Mouse (Mus musculus) limb, embryonic 13.5 days (tissue): ENCODE measurements around the gene Apoa5. TPM values are rescaled to one million over a fixed set of nuclear protein-coding genes. Genes with fewer than 3 reads are reported as not detected.
A peak's percentile ranks its signal among the peaks of the same experiment; 100 is the strongest.

Experiments used
- ATAC-seq: fragments of 200-750 bp; cut with Nextera tagmentation; 2 replicates; pipeline ENCODE4 v1.8.0; 2017; ENCODE audit warnings: low read depth, moderate number of reproducible peaks, moderate TSS enrichment; ENCODE audit not compliant: low FRiP score
- H3K27ac ChIP-seq: fragments of 300-500 bp; sonication (generic); 2 replicates; pipeline ENCODE4 v1.5.1; 2015; ENCODE audit warnings: inconsistent platforms, mild to moderate bottlenecking, moderate library complexity
- H3K27me3 ChIP-seq: fragments of 300-500 bp; sonication (generic); 2 replicates; pipeline ENCODE4 v1.6.1; 2015; ENCODE audit warnings: mild to moderate bottlenecking, inconsistent platforms
- H3K36me3 ChIP-seq: fragments of 300-500 bp; sonication (generic); 2 replicates; pipeline ENCODE4 v1.6.1; 2015; ENCODE audit warnings: inconsistent platforms, mild to moderate bottlenecking, moderate library complexity
- H3K4me1 ChIP-seq: fragments of 300-500 bp; sonication (generic); 2 replicates; pipeline ENCODE4 v1.6.1; 2015; ENCODE audit warnings: inconsistent platforms
- H3K4me2 ChIP-seq: fragments of 300-500 bp; sonication (generic); replicated peaks from 2 replicates; pipeline ENCODE4 v1.6.1; 2015; ENCODE audit warnings: inconsistent platforms, mild to moderate bottlenecking, moderate library complexity
- H3K4me3 ChIP-seq: fragments of 300-500 bp; sonication (generic); 2 replicates; pipeline ENCODE4 v1.5.1; 2015; ENCODE audit warnings: moderate library complexity, mild to moderate bottlenecking, inconsistent platforms
- H3K9ac ChIP-seq: fragments of 300-500 bp; sonication (generic); 2 replicates; pipeline ENCODE4 v1.6.1; 2015; ENCODE audit warnings: mild to moderate bottlenecking, inconsistent platforms
- H3K9me3 ChIP-seq: fragments of 300-500 bp; sonication (generic); 2 replicates; pipeline ENCODE4 v1.6.1; 2016; ENCODE audit warnings: inconsistent platforms
- WGBS: fragments of 180-500 bp; shearing (Covaris S2); methylation state at CpG from one replicate; pipeline ENCODE4 v1.1.7; 2015; 5-methylcytosine and 5-hydroxymethylcytosine counted together
- polyA plus RNA-seq: library from polyadenylated mRNA; unstranded; fragments of >200 nt; fragmentation: Nextera tagmentation; extraction: Ambion mirVana; gene quantifications from 2 replicates; pipeline ENCODE4 v1.2.1, GENCODE M21; 2015

Apoa5 gene
- not detected in 2 replicates for polyA plus RNA-seq

DNA sequence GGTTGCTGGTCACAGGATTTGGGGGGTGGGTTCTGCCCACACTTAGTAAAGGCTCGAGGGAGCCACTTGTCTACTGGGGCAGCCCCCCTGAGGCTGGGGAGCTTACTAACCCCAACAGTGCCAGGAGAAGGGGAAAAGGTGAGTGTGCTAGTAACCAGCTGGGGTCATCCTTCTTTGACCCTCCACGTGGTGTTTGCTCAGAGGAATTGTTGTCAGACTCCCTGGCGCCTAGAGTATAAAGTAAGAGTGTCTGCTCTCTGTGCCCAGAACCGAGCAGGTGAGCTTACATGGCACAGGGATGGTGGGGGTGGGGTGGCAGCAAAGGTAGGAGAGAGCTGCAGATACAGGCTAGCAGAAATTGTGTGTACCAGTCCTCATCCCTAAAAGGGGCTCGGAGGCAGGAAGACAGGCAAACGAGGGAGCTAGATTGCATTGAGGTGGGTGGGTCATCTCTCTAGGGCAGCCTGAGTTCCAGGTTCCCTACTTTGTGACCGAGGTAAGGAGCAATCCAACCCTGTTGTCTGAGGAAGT, at the start of gene Apoa5:
TSS of gene Apoa5 (plus strand) at position 291 of the 531 bp plus-strand sequence.
- no peak for ATAC-seq

DNA sequence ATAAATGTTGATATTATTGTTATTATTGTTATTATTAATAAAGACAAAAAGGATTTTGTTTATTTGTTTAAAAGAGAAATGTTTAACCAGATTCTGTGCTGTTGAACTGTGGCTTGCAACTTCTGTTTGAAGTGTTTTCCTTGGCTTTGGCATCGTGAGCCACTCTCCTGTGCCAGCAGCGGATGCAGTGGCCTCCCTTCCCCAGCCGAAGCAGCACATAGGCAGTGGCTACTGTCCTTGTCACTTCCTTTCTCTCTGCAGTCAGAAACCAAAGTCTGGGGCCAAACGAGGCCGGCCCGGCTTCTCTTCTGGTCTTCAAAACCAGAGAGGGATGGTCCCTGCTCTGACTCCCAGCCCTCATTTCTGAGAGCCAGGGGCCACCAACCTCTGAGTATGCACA, 45.3 kb upstream of the Apoa5 start:
- no peaks in the 10 kb centered on the region for H3K9me3 ChIP-seq
- H3K27me3 ChIP-seq: no peaks in the 10 kb centered on the region
- no peaks in the 10 kb centered on the region for H3K4me1 ChIP-seq
- peaks cover 51% of the 10 kb centered on the region for H3K36me3 ChIP-seq
- H3K27ac ChIP-seq: no peak overlapping the region
- H3K9ac ChIP-seq: no peak overlapping the region
- 81% methylated on average over 6 of the region's 6 CpGs for WGBS
- no peak overlapping the region for H3K4me2 ChIP-seq
- no peak for ATAC-seq
- no peak overlapping the region for H3K4me3 ChIP-seq

More for the DNA sequence above, at the start of gene Apoa5:
- no peaks in the 10 kb centered on the region for H3K36me3 ChIP-seq
- no peak within 1 kb of the TSS for H3K4me3 ChIP-seq
- H3K27ac ChIP-seq: no peak within 1 kb of the TSS
- H3K4me1 ChIP-seq: peaks cover 8% of the 10 kb centered on the region; the same call in 1 of the 2 replicates
- WGBS: 48% methylated on average over 7 of the region's 7 CpGs
- peaks cover 35% of the 10 kb centered on the region for H3K27me3 ChIP-seq
- H3K9me3 ChIP-seq: no peaks in the 10 kb centered on the region
- no peak within 1 kb of the TSS for H3K9ac ChIP-seq
- no peak within 1 kb of the TSS for H3K4me2 ChIP-seq

DNA sequence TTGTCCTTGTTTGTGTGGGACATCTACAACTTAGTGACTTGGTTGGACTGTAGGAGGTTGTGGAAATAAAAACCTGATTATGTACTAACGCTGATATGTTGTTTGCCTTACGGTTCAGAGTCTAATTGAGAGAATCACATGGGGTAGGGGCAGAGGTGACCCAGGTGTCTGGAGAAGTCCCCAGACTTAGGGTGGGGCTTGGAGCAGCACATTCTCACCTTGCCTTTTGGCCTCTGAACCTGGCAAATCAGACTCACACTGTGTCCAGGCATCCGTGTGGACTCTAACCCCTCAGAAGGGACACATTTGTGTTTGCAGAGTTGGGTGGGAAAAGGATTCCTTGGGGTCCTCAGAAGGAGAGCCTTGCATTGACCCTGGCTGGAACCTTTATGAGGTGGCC, 44.3 kb upstream of the Apoa5 start:
- 81% methylated on average over 3 of the region's 3 CpGs for WGBS
- no peak for ATAC-seq
- H3K27me3 ChIP-seq: no peaks in the 10 kb centered on the region
- H3K4me1 ChIP-seq: no peaks in the 10 kb centered on the region
- no peaks in the 10 kb centered on the region for H3K9me3 ChIP-seq
- no peak overlapping the region for H3K4me3 ChIP-seq
- H3K4me2 ChIP-seq: no peak overlapping the region
- H3K36me3 ChIP-seq: peaks cover 47% of the 10 kb centered on the region
- no peak overlapping the region for H3K9ac ChIP-seq
- H3K27ac ChIP-seq: no peak overlapping the region

DNA sequence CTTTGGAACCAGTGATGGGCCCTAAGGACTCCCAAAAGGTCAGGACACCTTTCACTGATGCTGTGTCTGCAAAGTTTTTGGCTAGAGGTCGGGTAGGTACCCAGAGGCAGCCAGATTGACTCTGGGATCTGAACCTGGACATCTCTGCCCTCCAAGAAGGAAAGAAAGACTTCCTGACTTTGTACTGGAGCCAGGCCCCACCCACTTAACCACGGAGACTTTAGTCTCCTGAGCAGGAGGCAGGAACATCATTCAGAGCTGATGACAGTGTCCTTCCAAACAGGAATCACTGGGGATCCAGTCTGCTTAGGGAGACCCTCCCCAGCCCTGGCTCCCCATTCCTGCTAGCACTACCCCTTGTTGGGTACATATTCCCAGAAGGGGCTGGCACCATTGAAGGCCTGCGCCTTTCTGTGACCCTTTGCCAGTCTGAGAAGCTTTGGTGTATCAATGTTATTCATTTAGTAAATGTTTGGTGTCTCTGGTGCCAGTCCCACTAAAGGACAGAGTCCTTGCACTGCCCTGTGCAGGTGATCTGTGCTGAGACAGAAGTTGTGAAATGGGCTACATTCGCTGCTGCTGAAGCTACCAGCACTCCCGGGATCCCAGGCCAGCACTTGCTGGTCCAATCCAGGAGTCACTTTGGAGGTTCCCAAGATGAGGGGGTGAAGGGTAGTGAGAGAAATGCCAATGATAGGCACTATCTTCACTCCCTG, 43.3 kb upstream of the Apoa5 start:
- Histone ChIP-seq H3K4me2 (no peak overlapping the region), H3K27ac (no peak overlapping the region), H3K27me3 (no peaks in the 10 kb centered on the region), H3K4me1 (peaks cover 6% of the 10 kb centered on the region), H3K4me3 (no peak overlapping the region), H3K9ac (no peak overlapping the region), H3K36me3 (peaks cover 38% of the 10 kb centered on the region), H3K9me3 (no peaks in the 10 kb centered on the region)
- ATAC-seq: no peak
- WGBS: 64% methylated on average over 5 of the region's 5 CpGs

DNA sequence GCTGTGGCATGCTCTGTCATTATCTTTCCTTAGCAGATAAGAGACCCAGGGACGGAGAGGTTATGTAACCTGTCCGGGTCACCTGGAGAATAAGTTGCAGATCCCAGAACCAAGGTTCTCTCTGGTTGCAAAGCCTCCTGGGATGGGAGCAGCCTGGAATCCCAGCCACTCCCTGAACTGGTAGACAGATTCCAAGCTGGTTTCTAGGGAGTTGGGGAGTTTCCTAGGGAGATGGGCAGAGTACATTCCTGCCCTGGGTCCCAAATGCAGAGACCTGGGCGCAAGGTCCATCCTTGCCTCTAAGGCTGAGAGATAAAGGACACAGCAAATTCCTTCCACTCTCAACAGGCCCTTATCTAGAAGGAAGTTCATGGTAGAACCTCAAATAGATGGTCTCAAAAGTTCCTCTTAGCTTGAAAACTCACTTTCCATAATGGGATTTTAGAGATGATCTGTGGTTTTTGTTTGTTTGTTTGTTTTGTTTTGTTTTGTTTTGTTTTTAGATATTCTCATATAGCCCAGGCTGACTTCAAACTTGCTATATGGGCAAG, 41.3 kb upstream of the Apoa5 start:
- H3K36me3 ChIP-seq: peaks cover 18% of the 10 kb centered on the region
- no peak overlapping the region for H3K9ac ChIP-seq
- H3K9me3 ChIP-seq: no peaks in the 10 kb centered on the region
- no peaks in the 10 kb centered on the region for H3K27me3 ChIP-seq
- peaks cover 15% of the 10 kb centered on the region for H3K4me1 ChIP-seq
- 90% methylated on average over 3 of the region's 3 CpGs for WGBS
- no peak for ATAC-seq
- H3K27ac ChIP-seq: no peak overlapping the region
- no peak overlapping the region for H3K4me3 ChIP-seq
- H3K4me2 ChIP-seq: no peak overlapping the region

DNA sequence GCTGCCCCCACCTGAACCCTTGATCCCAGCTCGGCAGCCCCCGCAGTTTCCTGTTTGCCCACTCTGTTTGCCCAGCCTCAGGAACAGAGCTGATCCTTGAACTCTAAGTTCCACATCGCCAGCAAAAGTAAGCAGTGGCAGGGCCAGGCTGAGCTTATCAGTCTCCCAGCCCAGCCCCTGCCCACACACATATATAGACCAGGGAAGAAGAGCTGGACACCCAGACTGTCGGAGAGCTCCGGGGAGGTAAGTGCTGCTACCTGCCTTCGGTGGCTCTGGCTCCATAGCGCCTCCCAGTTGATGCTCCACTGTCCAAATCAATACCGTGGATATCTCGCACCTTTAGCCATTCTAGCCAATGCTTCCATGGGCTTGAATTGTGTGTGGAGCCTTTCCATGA, 39.9 kb upstream of the Apoa5 start, which contains the start of gene Apoa1:
TSS of gene Apoa1 (plus strand) at position 90 of the 400 bp plus-strand sequence.
- Histone ChIP-seq H3K4me2 (no peak within 1 kb of the TSS), H3K4me3 (no peak within 1 kb of the TSS), H3K9me3 (no peaks in the 10 kb centered on the region), H3K9ac (no peak within 1 kb of the TSS; the same call in 1 of the 2 replicates), H3K4me1 (peaks cover 15% of the 10 kb centered on the region), H3K27me3 (no peaks in the 10 kb centered on the region), H3K36me3 (peaks cover 7% of the 10 kb centered on the region; the same call in 1 of the 2 replicates), H3K27ac (no peak within 1 kb of the TSS)
- 67% methylated on average over 9 of the region's 9 CpGs for WGBS
- no peak for ATAC-seq

DNA sequence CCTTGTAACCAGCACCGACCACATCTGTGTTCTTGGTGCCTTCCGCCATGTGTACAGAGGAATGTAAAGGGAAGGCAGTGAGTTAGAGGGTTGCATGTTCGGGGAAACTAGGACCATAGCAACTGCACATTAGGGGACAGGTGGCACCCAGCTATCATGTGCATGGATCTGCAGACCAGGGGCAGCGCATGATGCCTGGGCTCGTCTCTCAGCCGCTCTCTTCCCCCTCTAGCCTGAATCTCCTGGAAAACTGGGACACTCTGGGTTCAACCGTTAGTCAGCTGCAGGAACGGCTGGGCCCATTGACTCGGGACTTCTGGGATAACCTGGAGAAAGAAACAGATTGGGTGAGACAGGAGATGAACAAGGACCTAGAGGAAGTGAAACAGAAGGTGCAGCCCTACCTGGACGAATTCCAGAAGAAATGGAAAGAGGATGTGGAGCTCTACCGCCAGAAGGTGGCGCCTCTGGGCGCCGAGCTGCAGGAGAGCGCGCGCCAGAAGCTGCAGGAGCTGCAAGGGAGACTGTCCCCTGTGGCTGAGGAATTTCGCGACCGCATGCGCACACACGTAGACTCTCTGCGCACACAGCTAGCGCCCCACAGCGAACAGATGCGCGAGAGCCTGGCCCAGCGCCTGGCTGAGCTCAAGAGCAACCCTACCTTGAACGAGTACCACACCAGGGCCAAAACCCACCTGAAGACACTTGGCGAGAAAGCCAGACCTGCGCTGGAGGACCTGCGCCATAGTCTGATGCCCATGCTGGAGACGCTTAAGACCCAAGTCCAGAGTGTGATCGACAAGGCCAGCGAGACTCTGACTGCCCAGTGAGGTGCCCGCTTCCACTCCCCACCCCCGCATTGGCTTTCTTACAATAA, 38.6 kb upstream of the Apoa5 start:
- H3K9ac ChIP-seq: peak overlapping the region; percentile 74
- peak overlapping the region; percentile 84 for H3K4me2 ChIP-seq
- H3K27ac ChIP-seq: peak overlapping the region; percentile 39; the same call in 1 of the 2 replicates
- no peaks in the 10 kb centered on the region for H3K27me3 ChIP-seq
- no peaks in the 10 kb centered on the region for H3K9me3 ChIP-seq
- peaks cover 15% of the 10 kb centered on the region for H3K4me1 ChIP-seq
- 16% methylated on average over 37 of the region's 37 CpGs for WGBS
- peak; percentile 90 for ATAC-seq
- H3K4me3 ChIP-seq: peak overlapping the region; percentile 54
- no peaks in the 10 kb centered on the region; the same call in 1 of the 2 replicates for H3K36me3 ChIP-seq

DNA sequence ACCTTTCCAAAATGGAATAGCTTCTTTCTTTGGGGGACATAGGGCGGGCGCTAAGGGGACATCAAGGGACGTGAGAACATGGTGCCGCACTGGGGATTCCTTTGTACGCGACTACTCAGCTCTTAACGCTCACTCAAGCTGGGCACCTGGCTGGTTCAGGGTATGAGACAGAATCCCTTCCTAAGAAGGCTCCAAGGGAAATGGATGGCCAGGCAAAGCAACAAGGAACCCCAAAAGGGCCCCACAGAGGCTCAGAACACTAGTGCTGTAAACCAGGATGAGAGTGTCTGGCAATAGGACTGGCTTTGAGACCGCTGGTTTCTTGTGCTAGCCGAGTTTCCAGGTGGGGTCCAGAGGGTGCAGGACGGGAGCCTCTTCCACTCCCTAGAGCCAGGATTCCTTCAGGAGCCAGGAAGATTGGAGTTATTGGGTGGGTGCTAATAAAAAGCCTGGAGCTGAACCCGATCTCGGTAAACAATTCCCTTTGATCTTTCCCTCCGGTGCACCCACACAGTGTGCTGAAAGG, 37.9 kb upstream of the Apoa5 start:
- Histone ChIP-seq H3K9me3 (no peaks in the 10 kb centered on the region), H3K4me3 (peak overlapping the region; percentile 54), H3K27me3 (no peaks in the 10 kb centered on the region), H3K36me3 (no peaks in the 10 kb centered on the region), H3K27ac (peak overlapping the region; percentile 39; the same call in 1 of the 2 replicates), H3K4me2 (peak overlapping the region; percentile 84), H3K9ac (peak overlapping the region; percentile 74), H3K4me1 (peaks cover 15% of the 10 kb centered on the region)
- 9% methylated on average over 13 of the region's 13 CpGs for WGBS
- ATAC-seq: no peak

DNA sequence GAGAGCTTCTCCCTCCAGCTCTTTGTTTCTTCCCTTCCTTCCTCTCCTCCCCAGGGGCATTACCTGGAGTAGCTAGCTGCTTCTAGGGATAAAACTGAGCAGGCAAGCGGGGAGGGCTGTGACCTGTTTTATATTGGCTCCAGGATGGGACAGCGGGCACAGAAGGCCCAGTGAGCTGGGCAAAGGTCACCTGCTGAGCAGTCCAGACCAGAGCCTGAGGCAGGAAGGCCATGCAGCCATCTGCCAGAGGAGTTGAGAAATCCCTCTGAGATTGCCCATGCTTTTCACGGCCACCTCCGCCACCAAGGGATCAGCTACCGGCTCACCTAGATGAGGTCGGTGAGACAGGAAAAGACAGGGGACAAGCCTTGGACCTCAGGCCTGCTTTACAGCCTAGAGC, 33.2 kb upstream of the Apoa5 start:
- WGBS: 81% methylated on average over 6 of the region's 6 CpGs
- Histone ChIP-seq H3K4me2 (no peak overlapping the region), H3K36me3 (no peaks in the 10 kb centered on the region), H3K4me3 (no peak overlapping the region), H3K4me1 (peaks cover 8% of the 10 kb centered on the region), H3K9me3 (no peaks in the 10 kb centered on the region), H3K27me3 (no peaks in the 10 kb centered on the region), H3K27ac (no peak overlapping the region), H3K9ac (no peak overlapping the region)
- ATAC-seq: no peak

DNA sequence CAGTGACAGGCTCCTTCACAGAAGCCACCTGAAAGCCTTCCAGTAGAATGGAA, 33.0 kb upstream of the Apoa5 start, which contains the start of gene Apoc3:
TSS of gene Apoc3 (minus strand) at position 41 of the 53 bp plus-strand sequence.
- Histone ChIP-seq H3K4me3 (no peak within 1 kb of the TSS), H3K27me3 (no peaks in the 10 kb centered on the region), H3K4me2 (no peak within 1 kb of the TSS), H3K9me3 (no peaks in the 10 kb centered on the region), H3K36me3 (no peaks in the 10 kb centered on the region), H3K27ac (no peak within 1 kb of the TSS), H3K4me1 (peaks cover 6% of the 10 kb centered on the region), H3K9ac (no peak within 1 kb of the TSS)
- no peak for ATAC-seq

DNA sequence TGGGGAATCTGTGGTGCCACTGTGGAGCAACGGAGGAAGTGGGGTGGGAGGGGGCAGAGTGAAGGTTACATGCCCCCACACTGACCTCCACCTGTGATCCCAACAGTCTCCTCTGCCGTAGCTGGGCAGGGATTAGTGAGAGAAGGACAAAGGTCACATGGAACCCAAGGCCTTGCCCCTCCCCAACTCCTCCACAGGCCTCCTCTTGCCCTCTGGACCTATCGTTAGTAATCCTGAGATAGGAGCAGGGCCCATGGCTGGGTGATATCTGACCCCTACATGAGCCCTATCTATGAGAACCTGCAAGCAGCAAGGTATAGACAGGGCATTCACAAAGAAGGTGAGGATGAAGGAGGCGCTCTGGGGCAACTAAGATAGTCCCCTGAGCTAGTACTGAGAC, 32.8 kb upstream of the Apoa5 start:
- no peak overlapping the region for H3K9ac ChIP-seq
- ATAC-seq: no peak
- no peak overlapping the region for H3K27ac ChIP-seq
- no peak overlapping the region for H3K4me2 ChIP-seq
- 51% methylated on average over 4 of the region's 4 CpGs for WGBS
- no peak overlapping the region for H3K4me3 ChIP-seq
- no peaks in the 10 kb centered on the region for H3K27me3 ChIP-seq
- H3K36me3 ChIP-seq: no peaks in the 10 kb centered on the region
- no peaks in the 10 kb centered on the region for H3K9me3 ChIP-seq
- H3K4me1 ChIP-seq: peaks cover 4% of the 10 kb centered on the region

DNA sequence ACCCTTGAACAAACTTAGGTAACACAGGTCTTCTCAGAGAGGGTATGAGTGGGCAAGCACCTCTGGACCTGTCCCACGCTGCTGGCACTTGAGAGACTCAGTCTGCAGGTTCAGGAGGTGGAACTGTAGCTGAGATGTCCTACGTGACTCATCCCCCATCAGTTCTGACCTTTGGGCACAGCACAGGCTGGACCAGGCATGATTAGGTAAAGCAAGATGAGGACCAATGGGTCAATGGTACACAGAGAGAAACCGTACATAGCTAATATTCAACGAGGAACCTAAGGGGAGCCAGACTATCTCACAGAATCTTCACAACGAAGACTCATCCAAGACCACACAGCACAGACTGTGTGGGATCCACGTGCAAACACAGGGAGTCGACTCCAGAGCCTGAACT, 29.6 kb upstream of the Apoa5 start:
- Histone ChIP-seq H3K27ac (no peak overlapping the region), H3K9ac (no peak overlapping the region), H3K9me3 (no peaks in the 10 kb centered on the region), H3K4me2 (no peak overlapping the region), H3K4me3 (no peak overlapping the region), H3K27me3 (no peaks in the 10 kb centered on the region), H3K4me1 (no peaks in the 10 kb centered on the region), H3K36me3 (no peaks in the 10 kb centered on the region)
- 84% methylated on average over 7 of the region's 7 CpGs for WGBS
- ATAC-seq: no peak
